Mouse (Mus musculus) spleen, adult 12 weeks (tissue): ENCODE measurements around the gene 5730455P16Rik.
"Not testable (repeated sequence)": the region's sequence is repeated elsewhere in the genome, so short reads cannot be mapped to it uniquely, and the experiment has no call there.

Experiments used
- DNase-seq: peaks from one replicate; pipeline ENCODE4 v3.0.0; 2022; ENCODE audit warnings: low spot score

5730455P16Rik gene

GRCm38 (mm10) chr11:80379184-80379583 lies 1.4 kb upstream of the 5730455P16Rik start:
- DNase-seq = not testable (repeated sequence)

GRCm38 (mm10) chr11:80378452-80379068 lies 726 bp upstream of the 5730455P16Rik start:
- not testable (repeated sequence) for DNase-seq

- no peak for DNase-seq
Observed at GRCm38 (mm10) chr11:80376651-80377050, 1.2 kb downstream of the 5730455P16Rik start.

GRCm38 (mm10) chr11:80368949-80369348 lies 8.9 kb downstream of the 5730455P16Rik start:
- no peak for DNase-seq

GRCm38 (mm10) chr11:80354832-80355231 lies 23.0 kb downstream of the 5730455P16Rik start:
- DNase-seq = no peak

GRCm38 (mm10) chr11:80351832-80352430 lies 25.9 kb downstream of the 5730455P16Rik start:
- DNase-seq = peak; percentile 67

GRCm38 (mm10) chr11:80342482-80342881 lies 35.4 kb downstream of the 5730455P16Rik start:
- DNase-seq = no peak

GRCm38 (mm10) chr11:80336351-80336730 lies 41.5 kb downstream of the 5730455P16Rik start:
- DNase-seq = no peak

- DNase-seq = no peak
Observed at GRCm38 (mm10) chr11:80335609-80336350, 42.1 kb downstream of the 5730455P16Rik start.

- DNase-seq = no peak
Observed at GRCm38 (mm10) chr11:80332709-80333400, 45.0 kb downstream of the 5730455P16Rik start.

- DNase-seq = no peak
Observed at GRCm38 (mm10) chr11:80324636-80325035, 53.2 kb downstream of the 5730455P16Rik start.

GRCm38 (mm10) chr11:80323255-80323654 lies 54.6 kb downstream of the 5730455P16Rik start:
- no peak for DNase-seq

- no peak for DNase-seq
Observed at GRCm38 (mm10) chr11:80315743-80316639, 61.8 kb downstream of the 5730455P16Rik start.

- no peak for DNase-seq
Observed at GRCm38 (mm10) chr11:80313944-80314343, 63.9 kb downstream of the 5730455P16Rik start.

GRCm38 (mm10) chr11:80313462-80313861 lies 64.4 kb downstream of the 5730455P16Rik start:
- no peak for DNase-seq

GRCm38 (mm10) chr11:80312565-80312964 lies 65.3 kb downstream of the 5730455P16Rik start:
- DNase-seq = no peak

- no peak for DNase-seq
Observed at GRCm38 (mm10) chr11:80312049-80312448, 65.8 kb downstream of the 5730455P16Rik start.

GRCm38 (mm10) chr11:80311271-80311670 lies 66.6 kb downstream of the 5730455P16Rik start:
- DNase-seq = no peak
